Mouse (Mus musculus) frontal cortex, postnatal 10 days (tissue): ENCODE results near the gene Rwdd3.

Experiments
- DNase-seq, 2 experiments: peaks; one replicate each; pipeline ENCODE4 v3.0.0; 2022; ENCODE audit warnings: low spot score in 2 of 2, mixed read lengths in 1 of 2

Gene Rwdd3

DNA sequence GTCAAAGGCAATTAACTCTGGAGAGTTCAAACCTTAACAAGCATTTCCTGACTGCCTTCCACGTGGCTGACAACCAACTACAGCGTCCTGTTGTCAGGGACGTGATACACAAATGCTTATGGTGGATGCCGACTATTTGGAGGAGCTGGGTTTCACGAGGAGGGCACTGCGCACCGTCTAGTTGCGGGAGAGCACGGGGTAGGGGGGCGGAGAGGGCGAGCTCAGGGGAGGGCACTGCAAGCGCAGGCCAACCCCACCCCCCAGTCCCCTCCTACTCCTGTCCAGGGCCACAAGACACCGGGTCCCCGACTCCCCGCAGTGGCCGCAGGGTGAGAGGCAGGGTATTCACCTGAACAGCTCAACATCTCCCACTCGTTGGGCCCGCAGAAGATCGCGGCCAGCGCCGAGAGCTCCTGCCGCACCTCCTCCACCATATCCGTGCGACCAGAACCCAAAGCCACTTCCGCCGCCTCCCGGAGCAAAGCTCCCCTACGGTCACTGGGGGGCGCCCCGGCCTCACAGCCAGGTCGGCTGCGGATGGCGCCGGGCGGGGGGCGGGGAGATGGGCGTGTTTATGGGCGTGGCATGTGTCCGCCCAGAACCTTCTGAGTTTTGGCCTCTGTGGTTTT, at the start of gene Rwdd3:
Gene Rwdd3 (minus strand): TSS at position 453 of the 629 bp plus-strand sequence.
- peak; percentile 84 to 88 for DNase-seq

DNA sequence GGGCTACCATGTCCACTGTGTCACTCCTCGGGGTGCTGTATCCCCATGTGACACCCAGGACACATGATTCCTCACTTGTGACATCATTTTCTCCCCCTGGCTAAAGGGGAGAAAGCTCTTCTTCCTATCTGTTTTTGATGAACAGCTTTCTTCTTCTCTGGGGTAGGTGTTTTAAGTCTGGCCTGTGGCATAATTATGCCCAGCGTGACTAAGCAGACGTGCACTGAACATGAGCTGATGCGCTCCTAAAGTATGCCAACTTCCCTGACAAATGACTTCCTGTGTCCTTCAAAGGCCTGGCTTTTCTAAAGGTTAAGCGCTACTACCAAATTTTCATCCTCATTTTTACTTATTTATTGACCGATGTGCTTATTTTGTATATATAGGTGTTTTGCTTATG, 45.5 kb upstream of the Rwdd3 start:
- DNase-seq: no peak

DNA sequence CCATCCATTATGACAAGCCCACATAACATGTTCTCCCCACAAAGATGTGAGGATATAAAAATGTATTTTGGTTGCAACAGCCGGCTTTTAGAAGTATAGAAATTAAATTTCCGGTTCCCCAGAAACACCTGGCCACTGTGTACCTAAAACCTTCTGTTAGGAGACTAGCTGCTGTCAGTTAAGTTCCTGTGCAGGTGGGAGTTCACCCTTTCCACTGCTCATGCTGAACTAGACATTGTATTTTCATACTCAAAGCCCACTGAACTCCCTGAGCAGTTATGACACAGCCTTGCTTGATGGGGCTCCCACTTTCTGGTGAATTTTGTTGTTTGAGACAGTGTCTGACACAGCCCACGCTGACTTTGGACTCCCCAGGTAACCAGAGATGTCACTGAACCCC, 42.0 kb upstream of the Rwdd3 start:
- DNase-seq: no peak

DNA sequence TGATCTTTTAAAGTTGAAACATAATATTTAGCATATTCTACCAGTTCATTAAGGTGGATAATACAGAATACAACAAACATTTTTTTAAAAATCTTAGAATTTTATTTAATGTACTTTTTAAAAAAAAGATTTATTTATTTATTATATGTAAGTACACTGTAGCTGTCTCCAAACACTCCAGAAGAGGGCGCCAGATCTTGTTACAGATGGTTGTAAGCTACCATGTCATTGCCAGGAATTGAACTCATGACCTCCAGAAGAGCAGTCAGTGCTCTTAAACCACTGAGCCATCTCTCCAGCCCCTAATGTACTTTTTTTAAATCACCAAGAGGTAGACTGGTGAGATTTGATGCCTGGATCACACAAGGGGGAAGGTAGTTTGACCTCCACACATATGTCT, 40.7 kb upstream of the Rwdd3 start:
- no peak for DNase-seq

DNA sequence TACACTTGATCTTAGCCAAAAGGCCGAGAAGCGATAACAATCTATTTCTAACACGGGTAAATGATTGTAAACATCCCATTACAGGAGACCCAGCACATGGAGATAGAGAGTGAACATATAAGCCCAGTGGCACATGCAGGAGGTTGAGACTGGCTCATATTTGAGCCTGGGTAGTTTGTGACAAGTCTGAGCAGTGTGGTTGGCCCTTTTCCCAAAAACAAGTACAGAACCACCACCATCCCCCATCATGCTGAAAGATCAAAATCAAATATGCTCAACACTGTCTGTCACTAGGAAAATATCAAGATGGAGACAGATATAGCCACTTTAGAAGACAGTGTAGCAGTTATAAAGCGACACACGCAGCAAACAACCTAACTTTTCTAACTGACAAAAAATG, 37.5 kb upstream of the Rwdd3 start:
- DNase-seq: no peak

DNA sequence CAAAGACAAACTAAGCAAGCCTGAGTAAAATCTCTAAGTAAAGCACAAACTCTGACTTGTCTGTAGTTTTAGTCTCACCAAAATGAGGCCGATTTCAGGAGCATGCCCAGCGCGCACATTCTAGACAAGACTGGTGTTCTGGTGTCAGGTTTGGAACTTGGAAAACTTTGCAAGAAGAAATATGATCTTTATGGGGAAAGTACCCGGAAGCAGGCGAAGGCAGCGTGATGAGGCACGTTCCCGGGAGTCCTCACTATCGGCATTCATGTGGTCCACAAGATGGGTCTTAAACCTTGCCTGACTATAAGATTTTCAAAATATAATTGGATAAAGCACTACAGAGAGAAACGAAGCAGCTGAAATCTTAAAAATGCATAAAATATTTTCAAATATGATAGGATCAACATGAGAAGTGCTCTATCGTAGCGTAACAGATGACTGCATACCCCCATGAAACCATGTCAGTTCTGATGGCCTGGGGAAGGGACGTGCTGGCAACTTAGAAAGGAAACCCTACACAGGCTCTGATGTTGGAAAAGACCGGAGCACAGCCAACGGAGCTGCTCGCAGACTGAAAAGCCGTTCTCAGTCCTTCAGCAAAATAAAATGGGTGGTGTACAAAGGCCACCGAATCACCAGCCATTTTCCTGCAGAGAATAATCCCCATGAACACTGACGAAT, 34.8 kb upstream of the Rwdd3 start:
- DNase-seq: no peak

DNA sequence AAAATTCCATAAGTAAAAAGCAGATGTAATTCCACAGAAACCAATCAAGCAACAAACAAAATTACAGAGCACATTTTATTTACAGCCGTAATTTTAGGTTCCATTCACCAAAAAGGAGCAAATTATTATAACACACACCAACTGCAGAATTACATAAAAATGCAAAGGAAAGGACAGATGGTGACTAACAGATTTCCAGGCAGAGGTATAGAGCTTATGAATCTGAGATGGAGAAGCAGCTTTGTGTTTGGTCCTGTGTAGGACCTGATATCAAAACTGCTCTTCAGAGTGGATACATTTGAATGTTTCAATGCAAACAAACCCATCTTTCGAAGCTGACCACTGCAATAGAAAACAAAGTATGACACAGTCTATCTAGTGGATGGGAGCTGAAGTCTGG, 31.1 kb upstream of the Rwdd3 start:
- DNase-seq: no peak

DNA sequence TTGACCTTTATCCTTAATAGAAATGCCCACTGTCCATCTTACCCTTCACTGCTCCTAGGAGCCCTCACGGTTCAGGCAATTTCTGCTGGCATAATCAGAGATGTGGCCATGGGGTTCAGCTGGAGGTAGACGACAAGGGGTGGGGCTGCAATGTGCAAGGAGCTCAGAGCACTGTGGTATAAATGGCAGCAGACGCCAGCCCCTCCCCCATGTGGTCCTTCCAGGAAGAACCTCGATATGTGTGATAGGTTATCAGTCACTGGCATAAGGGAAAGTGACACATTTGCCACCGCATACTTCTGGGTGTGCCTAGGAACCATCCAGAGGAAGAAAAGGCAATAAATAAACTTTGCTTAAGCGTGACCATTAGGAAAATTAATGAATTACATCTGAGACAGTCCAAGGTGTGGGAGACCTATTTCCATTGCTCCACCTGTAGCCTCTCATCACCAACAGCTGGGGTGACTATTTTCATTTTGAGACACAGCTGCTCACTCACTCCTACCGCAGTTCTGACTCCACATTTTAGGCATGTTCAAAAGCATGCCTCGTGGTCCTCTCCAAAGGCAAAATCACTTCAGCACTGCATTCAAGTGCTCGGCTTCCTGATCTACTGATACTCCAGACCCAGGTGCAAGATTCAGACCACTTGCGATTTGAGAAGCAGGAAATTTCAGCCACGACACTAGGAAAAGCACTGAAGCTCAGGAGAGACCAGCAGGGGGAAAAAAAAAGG, 29.7 kb upstream of the Rwdd3 start:
- no peak for DNase-seq

DNA sequence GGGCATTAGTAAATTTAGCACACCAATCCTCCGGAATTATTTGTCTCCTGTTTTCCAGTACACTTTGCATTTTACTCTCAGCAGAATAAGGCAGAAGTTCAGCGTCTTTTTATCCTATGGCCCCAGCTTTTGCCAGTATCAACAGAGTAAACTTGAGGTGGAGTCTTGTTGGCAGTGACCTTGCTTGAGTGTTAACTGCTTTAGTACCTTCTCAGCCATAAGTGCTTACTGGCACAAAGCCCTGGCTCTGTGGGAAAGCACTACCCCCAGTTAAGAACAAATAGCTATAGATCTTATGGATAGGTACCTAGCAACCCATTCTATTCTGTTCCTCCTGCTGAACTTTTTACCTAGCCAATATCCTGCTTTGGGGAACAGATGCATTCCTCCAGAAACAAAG, 17.7 kb upstream of the Rwdd3 start:
- DNase-seq: no peak

DNA sequence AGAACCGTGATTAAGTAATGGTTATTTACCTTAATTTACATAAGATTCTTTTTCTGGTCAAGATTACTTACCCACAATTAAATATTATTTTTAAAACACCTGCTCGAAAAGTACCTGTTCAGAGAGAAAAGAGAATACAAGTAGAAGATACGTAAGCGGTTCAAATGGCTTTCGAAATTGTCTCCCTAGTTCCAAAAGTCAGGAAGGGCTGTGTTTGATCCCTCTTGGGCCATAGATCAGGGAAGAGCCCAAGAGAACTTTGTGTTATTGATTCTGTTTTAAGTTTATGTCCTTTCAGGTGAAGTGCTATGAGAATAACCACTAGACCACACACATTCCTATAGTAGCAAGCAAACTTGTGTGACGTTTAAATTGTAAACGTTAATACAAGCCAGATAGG, 16.0 kb upstream of the Rwdd3 start:
- DNase-seq: no peak

DNA sequence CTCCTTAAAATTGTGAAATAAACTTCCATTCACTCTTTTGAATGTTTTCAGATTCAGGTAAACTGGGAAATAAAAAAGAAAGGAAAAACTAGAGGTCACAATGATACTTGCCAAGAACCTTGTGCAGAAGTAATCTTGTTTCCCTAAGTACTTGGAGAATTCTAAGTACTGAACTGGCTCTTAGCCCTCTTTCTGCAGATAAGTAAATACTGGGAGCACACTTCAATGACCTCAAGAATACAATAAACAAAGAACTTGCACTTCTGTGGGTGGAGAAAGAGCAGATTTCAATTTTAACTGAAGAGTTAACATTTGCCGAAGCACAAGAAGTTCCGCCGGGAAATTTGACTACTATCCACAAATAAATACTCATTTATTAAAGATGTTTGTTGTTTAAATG, 15.4 kb upstream of the Rwdd3 start:
- DNase-seq: no peak

DNA sequence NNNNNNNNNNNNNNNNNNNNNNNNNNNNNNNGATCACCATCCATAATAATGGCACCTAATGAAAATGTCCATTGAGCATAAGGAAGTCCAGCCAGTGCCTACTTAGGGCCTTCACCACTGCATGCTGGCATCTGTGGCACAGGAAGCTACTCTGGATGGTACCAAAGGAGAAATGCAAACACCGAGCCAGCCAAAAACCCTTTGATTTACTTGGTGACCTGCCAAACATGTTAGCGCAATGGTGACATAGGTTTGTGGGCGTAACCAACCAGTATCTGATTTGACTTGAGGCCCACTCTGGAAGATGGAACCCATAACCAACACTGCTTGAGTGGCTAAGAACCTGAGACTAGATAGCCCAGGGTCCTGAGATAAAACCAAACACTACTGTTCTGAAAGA, 13.7 kb upstream of the Rwdd3 start:
- DNase-seq: no peak

DNA sequence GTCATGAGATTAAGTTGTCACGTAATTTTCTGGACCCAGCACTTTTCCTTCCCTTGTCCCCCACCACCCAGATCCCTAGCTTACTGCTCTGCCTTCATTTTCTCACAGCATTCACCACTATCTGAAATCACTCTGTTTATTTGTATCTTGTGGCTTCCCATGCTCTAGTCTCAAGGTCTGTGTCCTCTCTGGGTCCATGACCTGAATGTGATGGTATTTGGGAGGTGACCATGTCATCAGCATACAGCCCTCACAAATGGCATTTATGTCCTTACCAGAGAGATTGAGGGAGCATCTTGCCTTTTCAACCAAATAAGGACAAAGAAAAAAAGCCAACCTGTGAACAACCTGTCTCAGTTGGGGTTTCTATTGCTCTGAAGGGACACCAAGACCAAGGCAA, 4.5 kb upstream of the Rwdd3 start:
- no peak for DNase-seq

DNA sequence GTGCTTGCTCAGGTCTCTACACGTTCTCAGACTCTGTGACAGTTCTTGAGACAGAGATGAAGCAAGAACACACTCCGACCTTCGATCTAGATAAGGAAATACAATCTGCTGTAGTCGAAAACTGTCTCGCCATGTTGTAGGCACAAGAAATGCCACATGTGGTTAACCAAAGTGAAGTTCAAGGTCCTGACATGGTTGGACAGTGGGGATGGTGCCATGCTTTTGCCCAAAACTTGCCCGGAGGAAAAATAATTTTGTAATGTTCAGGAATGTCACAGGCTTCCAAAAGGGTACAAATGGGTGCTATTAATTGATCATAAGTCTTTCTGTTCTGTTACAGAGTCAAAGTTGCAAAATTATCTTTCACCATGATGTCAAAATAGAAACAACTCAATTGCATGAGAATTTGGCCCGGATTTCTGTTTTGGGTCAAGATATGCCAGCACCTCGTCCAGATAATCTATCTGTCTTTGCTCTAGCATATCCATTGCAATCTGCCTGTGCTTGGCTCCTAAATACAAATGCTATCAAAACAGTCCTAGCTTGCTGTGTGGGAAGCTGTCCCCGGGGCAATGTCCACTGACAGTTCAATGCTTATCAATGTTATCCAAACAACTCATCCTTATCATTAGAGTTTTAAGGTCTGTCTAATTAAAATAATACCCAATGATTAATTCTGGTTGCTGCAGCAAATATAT, 2.9 kb upstream of the Rwdd3 start:
- DNase-seq: no peak

DNA sequence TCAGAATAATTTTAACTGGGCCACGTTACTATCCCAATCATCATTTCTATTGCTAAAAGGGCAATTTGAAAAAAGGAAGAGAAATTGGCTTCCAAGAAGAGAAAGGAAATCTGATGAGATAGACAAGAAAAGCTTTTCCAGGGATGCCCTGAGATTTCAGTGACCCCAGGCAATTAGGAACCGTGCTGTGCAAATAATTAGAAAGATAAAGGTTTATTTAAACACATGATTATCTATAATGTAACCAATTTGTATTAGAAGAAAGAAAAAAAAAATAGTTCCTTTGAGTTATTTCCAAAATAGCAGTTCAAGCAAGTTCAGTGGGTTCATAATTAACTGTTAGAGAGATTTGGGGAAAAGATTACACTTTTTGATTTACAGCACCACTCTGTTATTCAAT, 1.2 kb upstream of the Rwdd3 start:
- DNase-seq: no peak

DNA sequence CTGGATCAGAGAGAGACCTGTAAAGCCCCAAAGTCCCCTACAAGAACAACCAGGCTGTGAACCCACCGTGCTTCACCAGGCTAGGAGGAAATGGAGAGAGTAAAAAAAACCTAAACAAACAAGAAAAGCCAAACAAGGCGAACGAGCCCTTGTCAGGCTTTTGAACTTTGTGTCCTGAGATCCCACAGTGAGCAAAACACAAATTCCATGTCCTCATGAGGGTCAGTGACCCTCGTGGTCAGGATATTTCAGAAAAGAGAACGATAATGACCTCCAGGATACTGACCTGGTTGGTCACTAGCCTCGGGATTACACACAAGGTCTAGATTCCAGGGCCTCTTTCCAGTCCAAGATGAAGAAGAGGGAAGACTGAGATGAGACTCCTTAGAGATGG, 374 bp upstream of the Rwdd3 start:
- DNase-seq: no peak

DNA sequence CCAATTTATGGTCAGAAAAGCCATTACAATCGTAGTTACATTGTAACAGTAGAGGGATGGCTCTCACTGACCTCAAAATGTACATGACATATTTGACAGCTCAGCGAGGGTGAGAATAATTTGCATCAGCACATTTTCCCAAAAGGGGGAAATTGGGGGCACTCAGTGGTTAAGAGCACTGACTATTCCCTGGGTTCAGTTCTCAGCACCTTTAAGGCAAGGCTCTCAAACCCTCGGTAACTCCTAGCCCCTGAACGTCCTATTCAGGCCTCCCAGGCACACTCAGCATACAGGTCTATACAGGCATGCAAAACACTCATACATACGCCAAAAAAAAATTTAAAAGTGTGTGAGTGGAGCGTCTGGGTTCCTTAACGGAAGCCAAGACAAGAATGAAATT, 864 bp downstream of the Rwdd3 start:
- no peak for DNase-seq

DNA sequence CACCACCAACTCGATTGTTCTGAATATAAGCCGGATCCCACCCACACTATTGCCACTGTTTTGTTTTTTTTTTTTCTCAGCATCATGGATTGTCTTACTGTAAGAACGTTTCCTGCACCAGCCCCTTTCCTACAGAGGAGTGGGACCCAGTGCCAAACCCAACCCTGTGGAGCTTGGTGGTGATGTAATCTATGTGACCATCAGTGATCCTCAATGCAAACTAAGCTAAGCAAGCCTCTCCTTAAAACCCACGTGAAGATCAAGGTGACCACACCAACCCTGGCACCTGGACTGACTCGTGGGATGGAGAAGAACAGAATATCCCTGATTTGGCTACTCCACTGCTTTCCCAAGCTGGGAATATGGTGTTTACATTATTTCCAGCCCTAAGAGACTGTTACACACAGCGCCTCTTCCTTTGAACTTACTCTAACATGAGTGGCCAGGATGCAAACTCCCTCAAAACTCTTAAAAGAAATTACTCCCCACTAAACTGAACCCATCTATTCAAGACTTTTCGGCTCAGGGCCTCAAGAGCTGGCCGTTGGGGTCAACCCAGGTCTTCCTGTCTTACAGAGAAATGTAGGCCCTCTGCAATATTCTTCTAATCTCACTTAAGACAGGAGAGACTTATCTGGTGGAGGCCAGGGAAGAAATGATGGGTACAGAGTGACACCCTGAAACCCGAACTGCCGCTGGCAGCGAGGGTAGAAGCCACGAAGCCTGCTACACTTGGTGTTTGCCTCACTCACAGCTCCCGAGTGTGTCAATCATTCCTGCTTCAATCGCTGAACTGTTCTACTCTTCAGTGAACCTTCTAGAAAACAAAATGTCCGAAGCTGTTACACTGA, 2.2 kb downstream of the Rwdd3 start:
- no peak for DNase-seq

DNA sequence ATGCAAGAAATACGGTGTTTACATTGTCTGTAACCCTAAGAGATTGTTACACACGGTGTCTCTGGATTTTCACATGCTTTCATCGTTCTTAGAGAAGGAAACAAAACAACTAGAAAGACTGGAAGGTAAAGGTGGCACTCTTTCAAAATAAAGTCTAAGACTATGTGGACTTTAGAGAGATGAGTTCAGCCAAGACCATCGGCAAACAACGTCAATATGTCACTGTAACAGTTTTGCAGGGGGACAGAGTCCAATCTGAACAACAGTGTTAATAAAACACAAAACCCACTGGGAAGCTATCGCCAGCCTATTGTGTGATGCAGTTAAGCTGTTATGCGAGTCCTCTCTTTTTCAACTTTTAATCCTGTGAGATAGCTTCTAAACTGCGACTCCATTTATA, 2.9 kb downstream of the Rwdd3 start:
- DNase-seq: no peak

DNA sequence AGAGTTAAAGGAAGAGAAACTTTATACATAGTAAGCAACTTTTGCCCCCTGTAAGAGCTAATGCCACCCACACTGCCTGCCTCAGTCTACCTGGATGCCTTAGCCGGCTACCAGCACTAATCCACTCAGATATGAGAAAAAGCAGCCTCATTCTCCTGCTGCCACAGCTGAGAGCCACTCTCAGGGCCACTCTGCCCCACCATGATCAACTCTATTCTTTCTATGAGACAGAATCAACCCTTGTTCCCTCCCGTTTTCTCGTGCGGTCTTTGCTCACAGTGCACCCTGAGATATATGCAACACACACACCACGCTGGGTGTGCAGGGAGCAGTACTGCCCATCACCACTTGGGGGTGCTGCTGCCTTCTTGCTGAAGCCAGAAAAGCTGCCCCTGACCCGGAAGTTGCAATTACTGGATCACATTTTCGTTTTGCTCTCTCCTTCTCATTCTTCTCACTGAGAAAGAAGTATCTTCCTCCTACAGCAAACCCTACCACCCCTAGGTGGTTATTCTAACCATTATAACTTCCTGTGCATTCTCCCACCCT, 8.2 kb downstream of the Rwdd3 start:
- DNase-seq: peak in 1 of 2 experiments; percentile 44

DNA sequence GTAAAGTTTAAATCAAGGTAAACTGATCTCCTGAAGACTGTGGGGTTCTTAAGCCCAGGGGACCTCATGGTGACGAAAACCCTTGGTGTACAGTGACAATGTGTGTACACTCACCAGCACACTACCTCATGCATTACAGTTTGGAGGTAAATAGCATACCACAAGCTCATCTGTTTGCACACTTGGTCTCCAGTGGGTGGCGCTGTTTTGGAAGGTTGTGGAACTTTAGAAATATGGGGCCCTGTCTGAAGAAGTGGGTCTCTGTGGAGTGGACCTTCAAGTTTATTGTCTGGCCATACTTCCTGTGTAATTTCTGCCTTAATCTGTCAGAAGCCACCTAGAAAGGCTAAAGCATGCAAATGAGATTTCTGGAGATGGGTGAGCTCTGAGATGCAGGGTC, 9.8 kb downstream of the Rwdd3 start:
- DNase-seq: no peak
